Mouse (Mus musculus): ENCODE data around the gene Calm3.

- no peak for TF ChIP-seq CTCF (IDR thresholded peaks at IDR 0.05; ENCODE audit: control insufficient read depth, insufficient read depth, low read length)
- TF ChIP-seq POLR2A (IDR thresholded peaks at IDR 0.05; ENCODE audit: borderline replicate concordance, control insufficient read depth, low read depth, low read length), result no peak
These were observed 11.6 kb downstream of the Calm3 start for GRCm38 (mm10) chr7:16912360-16912759.
